Mouse (Mus musculus) midbrain, embryonic 10.5 days (tissue): Measurements from ENCODE around the gene Adgrb2. TPM values are rescaled to one million over a fixed set of nuclear protein-coding genes. Genes with fewer than 3 reads are reported as not detected.

Experiments
- DNase-seq: peaks from one replicate; pipeline ENCODE4 v3.0.0-alpha.2; 2017; ENCODE audit warnings: low spot score
- H3K27ac ChIP-seq: fragments of 300-500 bp; sonication (generic); replicated peaks from 2 replicates; pipeline ENCODE4 v1.5.1; 2016; ENCODE audit warnings: mild to moderate bottlenecking
- H3K27me3 ChIP-seq: fragments of 300-500 bp; sonication (generic); 2 replicates; pipeline ENCODE4 v1.6.1; 2016; ENCODE audit warnings: low read depth, mild to moderate bottlenecking; ENCODE audit not compliant: poor library complexity, severe bottlenecking
- H3K36me3 ChIP-seq: fragments of 300-500 bp; sonication (generic); 2 replicates; pipeline ENCODE4 v1.6.1; 2016; ENCODE audit warnings: mild to moderate bottlenecking, moderate library complexity
- H3K4me1 ChIP-seq: fragments of 300-500 bp; sonication (generic); 2 replicates; pipeline ENCODE4 v1.6.1; 2016
- H3K4me3 ChIP-seq: fragments of 300-500 bp; sonication (generic); 2 replicates; pipeline ENCODE4 v1.5.1; 2016; ENCODE audit warnings: mild to moderate bottlenecking, moderate library complexity
- H3K9me3 ChIP-seq: fragments of 300-500 bp; sonication (generic); replicated peaks from 2 replicates; pipeline ENCODE4 v1.6.1; 2016; ENCODE audit warnings: mild to moderate bottlenecking
- WGBS: fragments of 180-500 bp; shearing (Covaris S2); methylation state at CpG from one replicate; pipeline ENCODE4 v1.1.7; 2016; 5-methylcytosine and 5-hydroxymethylcytosine counted together
- polyA plus RNA-seq: library from polyadenylated mRNA; unstranded; fragments of >200 nt; fragmentation: Nextera tagmentation; extraction: Ambion mirVana; gene quantifications from 2 replicates; pipeline ENCODE4 v1.2.1, GENCODE M21; 2016

Adgrb2 gene
- polyA plus RNA-seq, 1 experiment from 2014 or later: 2.0 TPM

DNA sequence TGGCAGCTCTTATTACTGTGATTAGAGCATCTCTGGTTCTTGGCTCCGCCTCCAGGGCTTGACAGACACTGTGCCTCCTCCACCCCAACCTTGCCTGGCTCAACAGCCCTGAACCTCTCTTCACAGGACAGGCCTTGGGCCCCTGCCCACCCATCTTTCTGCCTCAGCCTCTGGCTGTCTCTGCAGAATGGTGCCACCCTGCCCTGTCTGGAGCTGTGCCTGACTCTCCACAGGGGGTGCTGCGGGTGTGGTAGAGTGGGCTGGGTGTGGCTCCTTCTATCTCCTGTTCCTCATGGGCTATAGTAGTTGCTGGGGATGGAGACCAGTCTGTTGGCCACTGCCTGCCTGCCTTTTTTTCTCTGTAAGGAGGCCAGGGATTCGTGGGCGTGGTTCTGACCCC lies 31.3 kb downstream of the Adgrb2 start:
- WGBS: 65% methylated on average over 4 of the region's 4 CpGs
- H3K27me3 ChIP-seq: peaks cover 49% of the 10 kb centered on the region
- no peak overlapping the region for H3K4me3 ChIP-seq
- H3K4me1 ChIP-seq: peaks cover 34% of the 10 kb centered on the region
- DNase-seq: no peak
- 0 out of 2 replicates have a peak, but pooled peaks cover 6% of the 10 kb centered on the region for H3K36me3 ChIP-seq
- H3K27ac ChIP-seq: no peak overlapping the region
- no peaks in the 10 kb centered on the region for H3K9me3 ChIP-seq

DNA sequence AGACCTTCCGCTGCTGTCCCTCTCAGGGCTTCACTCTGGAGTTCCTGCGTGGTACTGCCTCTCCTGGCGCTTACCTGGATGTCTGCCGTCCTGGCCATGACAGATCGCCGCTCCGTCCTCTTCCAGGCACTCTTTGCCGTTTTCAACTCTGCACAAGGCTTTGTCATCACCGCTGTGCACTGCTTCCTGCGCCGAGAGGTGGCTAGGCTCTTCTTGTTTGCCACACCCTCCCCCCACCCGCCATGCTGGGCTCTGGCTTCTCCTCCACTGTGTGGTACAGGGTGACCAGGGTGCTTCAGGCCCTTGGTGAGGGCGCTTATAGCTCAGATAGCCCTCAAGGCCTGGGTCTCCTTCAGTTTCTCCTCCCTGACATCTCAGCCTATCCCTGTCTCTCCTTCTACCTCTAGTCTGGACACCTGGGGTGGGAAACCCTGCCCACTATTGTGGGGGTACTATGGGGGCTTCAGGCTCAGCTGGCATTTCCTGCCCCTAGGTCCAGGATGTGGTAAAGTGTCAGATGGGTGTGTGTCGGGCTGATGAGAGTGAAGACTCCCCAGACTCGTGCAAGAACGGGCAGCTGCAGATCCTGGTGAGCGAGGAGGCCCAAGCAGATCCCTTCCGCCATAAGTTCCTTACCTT lies 32.5 kb downstream of the Adgrb2 start:
- no peaks in the 10 kb centered on the region for H3K36me3 ChIP-seq
- WGBS: 73% methylated on average over 18 of the region's 18 CpGs
- H3K27ac ChIP-seq: no peak overlapping the region
- no peak for DNase-seq
- no peaks in the 10 kb centered on the region for H3K9me3 ChIP-seq
- no peak overlapping the region for H3K4me3 ChIP-seq
- peaks cover 39% of the 10 kb centered on the region for H3K4me1 ChIP-seq
- peaks cover 48% of the 10 kb centered on the region for H3K27me3 ChIP-seq

DNA sequence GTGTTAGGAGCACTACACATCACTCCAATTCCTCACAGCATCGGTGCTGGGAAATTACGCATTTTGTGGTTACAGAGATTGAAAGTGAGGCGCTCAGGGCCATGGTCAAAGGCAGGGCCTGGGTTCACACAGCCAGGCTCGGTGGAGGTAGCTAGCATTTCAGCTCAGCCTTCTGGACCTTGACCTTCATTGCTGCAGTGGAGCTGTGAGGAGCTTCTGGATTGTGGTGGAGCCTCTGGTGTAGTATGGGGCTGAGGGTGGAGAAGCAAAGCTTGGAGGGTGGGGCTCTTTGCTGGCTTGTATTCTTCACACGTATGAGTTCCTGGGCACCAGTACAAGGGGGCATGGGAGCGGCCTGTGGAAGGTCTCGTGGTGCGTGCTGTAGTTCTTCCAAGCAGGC lies 38.3 kb downstream of the Adgrb2 start:
- no peaks in the 10 kb centered on the region for H3K9me3 ChIP-seq
- DNase-seq: no peak
- no peak overlapping the region for H3K4me3 ChIP-seq
- H3K4me1 ChIP-seq: peaks cover 22% of the 10 kb centered on the region
- 91% methylated on average over 8 of the region's 8 CpGs for WGBS
- no peak overlapping the region for H3K27ac ChIP-seq
- no peaks in the 10 kb centered on the region for H3K36me3 ChIP-seq
- H3K27me3 ChIP-seq: 0 out of 2 replicates have a peak, but pooled peaks cover 8% of the 10 kb centered on the region

DNA sequence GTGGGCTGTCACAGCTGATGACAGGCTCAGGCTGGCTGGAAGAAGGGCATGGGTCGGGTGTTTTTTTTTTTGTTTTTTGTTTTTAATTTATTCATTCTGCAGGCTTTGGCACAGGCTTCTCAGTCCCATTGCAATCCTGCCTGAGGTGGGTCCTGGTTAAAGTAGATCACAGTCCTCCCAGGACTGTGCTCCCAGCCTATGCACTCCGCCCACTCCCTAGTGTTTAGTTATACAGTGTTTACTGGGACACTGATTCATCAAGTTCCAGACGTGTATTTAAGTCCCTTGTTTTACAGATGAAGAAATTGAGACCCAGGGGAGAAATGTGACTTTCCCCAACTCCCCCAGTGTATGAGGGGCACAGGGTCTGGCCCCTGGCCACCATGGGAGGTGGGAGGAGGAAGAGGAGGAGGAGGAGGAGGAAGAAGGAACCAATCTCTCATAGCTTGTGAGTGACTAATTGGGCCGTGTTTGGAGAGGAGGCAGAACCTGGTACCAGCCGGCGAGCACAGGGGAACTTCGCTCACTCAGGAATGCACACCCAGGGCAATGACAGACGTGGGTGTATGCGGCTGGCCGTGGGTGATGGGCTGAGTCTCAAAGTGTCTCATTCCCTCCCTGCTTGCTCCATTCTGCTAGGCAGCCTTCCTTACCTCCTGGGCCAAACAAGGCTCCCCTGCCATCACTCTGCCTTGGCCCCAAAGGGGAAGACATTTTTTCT lies 39.0 kb downstream of the Adgrb2 start:
- Histone ChIP-seq H3K4me3 (no peak overlapping the region), H3K27me3 (0 out of 2 replicates have a peak, but pooled peaks cover 5% of the 10 kb centered on the region), H3K36me3 (no peaks in the 10 kb centered on the region), H3K27ac (no peak overlapping the region), H3K4me1 (peaks cover 28% of the 10 kb centered on the region), H3K9me3 (no peaks in the 10 kb centered on the region)
- DNase-seq: no peak
- 88% methylated on average over 10 of the region's 10 CpGs for WGBS

DNA sequence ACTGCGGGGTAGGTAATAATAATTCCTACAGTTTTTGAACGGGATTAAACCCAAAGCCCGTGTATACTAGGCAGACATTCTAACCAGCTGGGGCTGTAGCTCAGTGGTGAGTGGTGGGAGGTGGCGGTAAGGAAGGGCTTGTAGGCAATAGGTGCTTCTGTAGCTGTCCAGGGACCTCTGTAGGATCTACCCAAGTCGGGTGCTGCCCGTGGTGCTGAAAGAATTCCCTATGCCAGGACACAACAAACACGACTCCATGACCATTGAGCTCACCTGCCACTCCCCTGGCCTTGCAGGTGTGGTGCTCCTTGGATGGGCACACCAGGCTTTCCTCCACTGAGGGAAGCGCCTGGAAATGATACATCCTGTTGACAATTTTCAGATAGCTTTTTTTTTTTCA lies 40.9 kb downstream of the Adgrb2 start:
- H3K4me1 ChIP-seq: peaks cover 28% of the 10 kb centered on the region
- H3K4me3 ChIP-seq: no peak overlapping the region
- WGBS: 47% methylated on average over 8 of the region's 8 CpGs
- no peaks in the 10 kb centered on the region for H3K27me3 ChIP-seq
- H3K9me3 ChIP-seq: no peaks in the 10 kb centered on the region
- DNase-seq: no peak
- no peak overlapping the region for H3K27ac ChIP-seq
- H3K36me3 ChIP-seq: no peaks in the 10 kb centered on the region

DNA sequence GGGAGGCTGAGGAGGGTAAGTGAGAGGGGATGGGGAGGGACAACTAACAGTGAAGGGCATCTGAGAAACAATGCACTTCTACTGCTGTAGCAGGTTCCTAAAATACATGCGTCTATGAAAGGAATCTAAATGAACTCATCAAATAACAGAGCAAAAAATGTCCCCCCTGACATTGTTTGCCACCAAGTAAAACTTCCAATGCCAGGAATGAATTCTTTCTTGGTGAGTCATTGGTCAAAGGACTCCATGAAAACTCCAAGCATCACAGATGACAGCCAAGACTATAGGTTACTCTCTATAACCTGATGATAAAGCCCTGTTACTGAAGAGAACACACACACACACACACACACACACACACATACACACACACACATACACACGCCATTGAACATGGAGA lies 46.5 kb downstream of the Adgrb2 start:
- peaks cover 28% of the 10 kb centered on the region for H3K4me1 ChIP-seq
- WGBS: 88% methylated on average over 2 of the region's 2 CpGs

DNA sequence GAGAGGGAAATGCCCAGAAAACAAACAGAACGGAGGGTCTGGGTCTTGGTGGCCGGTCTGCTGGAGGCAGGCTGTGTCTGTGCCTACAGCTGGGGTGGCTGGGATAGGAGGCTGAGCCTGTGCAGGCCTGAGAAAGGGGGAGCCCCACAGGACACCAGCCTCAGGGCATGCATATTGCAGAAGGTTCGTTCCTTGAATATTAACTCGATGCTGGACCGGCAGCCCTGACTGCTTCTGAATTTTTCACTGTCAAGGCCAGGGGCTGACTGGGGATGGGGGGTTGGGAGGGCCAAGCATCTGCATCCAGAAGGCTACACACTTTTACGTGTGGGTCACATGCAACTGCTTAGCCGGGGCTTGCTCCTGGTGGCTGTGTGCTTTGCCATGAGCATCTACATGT lies 48.8 kb downstream of the Adgrb2 start:
- Histone ChIP-seq H3K27me3 (peaks cover 52% of the 10 kb centered on the region), H3K4me1 (peaks cover 26% of the 10 kb centered on the region), H3K27ac (no peak overlapping the region), H3K4me3 (no peak overlapping the region), H3K36me3 (no peaks in the 10 kb centered on the region), H3K9me3 (no peaks in the 10 kb centered on the region)
- no peak for DNase-seq
- WGBS: 72% methylated on average over 7 of the region's 7 CpGs

More for the DNA sequence above, 46.5 kb downstream of the Adgrb2 start:
- Histone ChIP-seq H3K9me3 (no peaks in the 10 kb centered on the region), H3K36me3 (no peaks in the 10 kb centered on the region), H3K27ac (no peak overlapping the region), H3K27me3 (peaks cover 30% of the 10 kb centered on the region), H3K4me3 (no peak overlapping the region)
- no peak for DNase-seq

DNA sequence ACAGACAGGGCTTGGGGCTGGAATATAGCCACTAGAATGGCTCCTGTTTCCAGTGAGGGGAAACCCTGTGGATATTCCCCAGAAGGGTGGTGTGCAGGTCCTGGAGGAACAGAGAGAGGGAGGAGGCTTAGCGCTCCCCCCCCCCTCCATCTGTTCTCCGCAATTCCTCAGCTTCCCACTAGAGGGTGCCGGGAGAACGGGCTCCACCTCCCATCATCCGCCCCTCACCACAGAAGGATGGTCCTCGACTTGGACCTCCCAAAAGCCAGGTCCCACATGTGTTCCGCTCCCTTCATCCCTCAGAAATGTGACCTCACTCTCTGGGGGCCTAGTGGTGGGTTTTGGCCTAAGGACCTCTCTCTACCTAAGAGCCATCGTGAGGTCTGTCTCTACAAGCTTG lies 51.4 kb downstream of the Adgrb2 start:
- 6% methylated on average over 8 of the region's 8 CpGs for WGBS
- Histone ChIP-seq H3K9me3 (no peaks in the 10 kb centered on the region), H3K27ac (no peak overlapping the region), H3K36me3 (no peaks in the 10 kb centered on the region), H3K4me3 (no peak overlapping the region), H3K4me1 (peaks cover 26% of the 10 kb centered on the region), H3K27me3 (peaks cover 62% of the 10 kb centered on the region)
- DNase-seq: peak; percentile 63

DNA sequence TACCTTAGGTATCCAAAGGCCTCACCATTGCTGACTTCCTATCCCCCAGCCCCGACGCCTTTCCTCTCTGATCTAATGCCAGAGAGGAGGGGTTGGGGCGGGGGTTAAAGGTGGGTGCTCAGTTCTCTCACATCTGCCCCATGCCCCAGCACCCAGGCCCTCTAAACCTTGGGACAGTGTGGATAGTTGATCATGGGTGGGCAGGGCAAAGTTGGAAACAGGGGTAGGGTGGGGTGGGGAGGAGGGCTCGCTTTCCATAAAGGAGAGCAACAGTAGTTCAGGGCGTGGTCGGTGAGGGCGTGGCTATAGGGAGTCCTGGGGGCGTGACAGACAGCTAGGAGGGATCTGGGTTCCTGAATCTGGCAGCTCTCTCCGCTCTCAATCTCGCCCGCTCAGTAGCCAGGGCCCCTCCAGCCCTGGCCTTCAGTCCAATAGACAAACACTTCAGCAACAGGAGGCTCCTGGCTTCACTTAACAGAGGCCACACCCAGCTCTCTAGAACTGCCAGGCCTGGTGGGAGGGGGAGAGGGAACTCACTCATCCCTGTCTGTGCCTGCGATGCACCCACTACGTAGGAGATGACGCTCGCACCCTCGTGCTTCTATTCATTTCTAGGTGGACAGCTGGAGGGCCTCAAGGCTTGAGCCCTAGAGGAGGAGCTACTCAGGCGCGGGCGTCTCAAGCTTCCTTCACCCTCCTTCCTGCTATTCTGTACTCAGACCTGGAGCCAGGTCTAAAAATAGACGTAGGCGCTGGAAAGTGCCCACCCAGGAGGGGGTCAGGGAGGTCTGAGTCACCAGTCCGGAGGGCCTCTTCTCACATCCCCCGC lies 52.1 kb downstream of the Adgrb2 start:
- Histone ChIP-seq H3K4me3 (no peak overlapping the region), H3K36me3 (no peaks in the 10 kb centered on the region), H3K27me3 (peaks cover 62% of the 10 kb centered on the region), H3K9me3 (no peaks in the 10 kb centered on the region), H3K4me1 (peaks cover 26% of the 10 kb centered on the region), H3K27ac (no peak overlapping the region)
- WGBS: 15% methylated on average over 23 of the region's 23 CpGs
- no peak for DNase-seq

DNA sequence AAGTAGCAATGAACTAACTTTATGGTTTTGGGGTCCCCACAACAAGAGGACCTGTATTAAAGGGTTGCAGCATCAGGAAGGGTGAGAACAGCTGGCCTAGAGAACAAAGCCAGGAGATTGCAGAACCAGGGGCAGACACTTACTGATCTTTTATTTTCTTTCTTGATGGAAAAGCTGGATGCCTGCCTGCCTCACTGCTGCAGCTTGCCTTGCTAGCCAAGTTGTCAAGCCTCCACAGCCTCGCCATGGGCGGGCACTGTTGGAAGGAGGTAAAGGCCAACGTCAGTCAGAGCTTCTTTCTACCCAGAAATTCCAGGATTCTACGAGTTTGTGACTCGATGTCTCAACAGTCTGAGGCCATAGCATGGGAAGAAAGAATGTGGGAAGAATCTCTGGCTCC lies 54.7 kb downstream of the Adgrb2 start:
- H3K4me1 ChIP-seq: peaks cover 16% of the 10 kb centered on the region
- H3K36me3 ChIP-seq: no peaks in the 10 kb centered on the region
- no peak overlapping the region for H3K4me3 ChIP-seq
- DNase-seq: no peak
- 53% methylated on average over 5 of the region's 5 CpGs for WGBS
- H3K9me3 ChIP-seq: no peaks in the 10 kb centered on the region
- H3K27me3 ChIP-seq: peaks cover 53% of the 10 kb centered on the region
- H3K27ac ChIP-seq: no peak overlapping the region

DNA sequence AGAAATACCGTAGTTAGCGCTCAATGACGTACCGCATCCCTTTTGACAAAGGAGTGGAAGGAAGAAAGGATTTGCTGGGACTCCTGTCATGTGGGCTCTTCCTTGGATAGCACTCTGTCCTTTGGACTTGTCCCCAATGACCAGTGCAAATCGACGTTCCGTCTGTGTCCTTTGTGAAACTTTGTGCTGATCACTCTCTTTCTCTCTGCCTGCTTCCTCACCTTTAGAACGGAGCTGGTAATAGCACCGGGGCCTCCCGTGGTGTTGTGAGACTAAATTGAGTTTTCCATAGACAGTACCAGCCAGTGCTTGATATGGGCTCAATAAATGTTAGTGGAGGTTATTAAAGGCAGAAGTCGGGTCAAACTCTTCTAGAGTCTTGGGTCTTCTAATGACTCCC lies 56.4 kb downstream of the Adgrb2 start:
- no peak for DNase-seq
- Histone ChIP-seq H3K36me3 (no peaks in the 10 kb centered on the region), H3K27me3 (peaks cover 50% of the 10 kb centered on the region), H3K4me1 (peaks cover 22% of the 10 kb centered on the region), H3K9me3 (no peaks in the 10 kb centered on the region), H3K4me3 (no peak overlapping the region), H3K27ac (no peak overlapping the region)
- WGBS: 91% methylated on average over 11 of the region's 11 CpGs

DNA sequence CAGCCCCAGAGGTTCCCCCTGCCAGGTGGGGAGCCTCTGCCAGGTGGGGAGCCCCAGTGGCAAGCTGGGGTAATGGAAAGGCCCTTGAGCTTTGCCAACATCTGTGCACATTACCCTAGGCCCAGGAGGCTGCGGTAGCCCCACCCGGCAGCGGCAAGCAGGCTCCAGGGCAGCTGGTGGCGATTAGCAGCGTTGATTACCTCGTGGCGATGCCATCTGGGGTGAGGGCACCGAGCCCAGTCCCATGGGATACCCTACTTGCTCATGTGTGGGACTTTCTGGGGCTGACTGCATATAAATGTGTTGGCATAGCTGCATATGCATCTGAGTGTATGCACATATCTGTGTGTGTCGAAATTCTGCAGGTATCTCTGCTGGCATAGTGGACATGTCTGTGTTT lies 59.5 kb downstream of the Adgrb2 start:
- DNase-seq: no peak
- Histone ChIP-seq H3K27me3 (peaks cover 58% of the 10 kb centered on the region), H3K27ac (no peak overlapping the region), H3K4me3 (no peak overlapping the region), H3K36me3 (no peaks in the 10 kb centered on the region), H3K4me1 (peaks cover 22% of the 10 kb centered on the region), H3K9me3 (no peaks in the 10 kb centered on the region)
- WGBS: 85% methylated on average over 9 of the region's 9 CpGs

DNA sequence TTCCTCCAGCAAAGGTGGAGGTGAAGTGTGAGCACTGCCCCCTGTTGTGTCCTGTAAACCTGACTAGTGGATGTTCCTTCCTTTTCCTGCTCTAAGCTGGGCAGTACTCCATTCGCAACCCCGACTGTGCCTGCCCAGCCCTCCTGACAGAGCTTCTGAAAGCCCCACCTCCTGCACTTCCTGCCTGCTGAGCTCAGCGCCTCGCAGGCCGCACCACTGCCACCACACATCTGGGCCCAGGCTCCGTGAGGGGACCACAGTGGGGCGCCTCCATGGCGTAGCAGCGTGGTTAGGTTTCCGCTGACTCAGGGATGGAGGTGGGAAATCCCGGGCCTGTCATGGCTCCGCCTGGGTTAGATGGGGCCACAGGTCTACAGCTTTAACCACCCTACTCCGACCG lies 60.9 kb downstream of the Adgrb2 start:
- no peak for DNase-seq
- peaks cover 63% of the 10 kb centered on the region for H3K27me3 ChIP-seq
- no peak overlapping the region for H3K27ac ChIP-seq
- H3K4me1 ChIP-seq: peaks cover 22% of the 10 kb centered on the region
- 20% methylated on average over 14 of the region's 14 CpGs for whole genome bisulfite sequencing
- no peaks in the 10 kb centered on the region for H3K36me3 ChIP-seq
- H3K9me3 ChIP-seq: no peaks in the 10 kb centered on the region
- no peak overlapping the region for H3K4me3 ChIP-seq
